Mouse (Mus musculus) right cerebral cortex, postnatal 4 days (tissue): ENCODE results near the gene Ttc21b.
A peak's percentile ranks its signal among the peaks of the same experiment; 100 is the strongest.
"Not testable (repeated sequence)": the region's sequence is repeated elsewhere in the genome, so short reads cannot be mapped to it uniquely, and the experiment has no call there.

ENCODE experiments used
- DNase-seq: peaks from one replicate; pipeline ENCODE4 v3.0.0-alpha.2; 2022

The Ttc21b gene

DNA sequence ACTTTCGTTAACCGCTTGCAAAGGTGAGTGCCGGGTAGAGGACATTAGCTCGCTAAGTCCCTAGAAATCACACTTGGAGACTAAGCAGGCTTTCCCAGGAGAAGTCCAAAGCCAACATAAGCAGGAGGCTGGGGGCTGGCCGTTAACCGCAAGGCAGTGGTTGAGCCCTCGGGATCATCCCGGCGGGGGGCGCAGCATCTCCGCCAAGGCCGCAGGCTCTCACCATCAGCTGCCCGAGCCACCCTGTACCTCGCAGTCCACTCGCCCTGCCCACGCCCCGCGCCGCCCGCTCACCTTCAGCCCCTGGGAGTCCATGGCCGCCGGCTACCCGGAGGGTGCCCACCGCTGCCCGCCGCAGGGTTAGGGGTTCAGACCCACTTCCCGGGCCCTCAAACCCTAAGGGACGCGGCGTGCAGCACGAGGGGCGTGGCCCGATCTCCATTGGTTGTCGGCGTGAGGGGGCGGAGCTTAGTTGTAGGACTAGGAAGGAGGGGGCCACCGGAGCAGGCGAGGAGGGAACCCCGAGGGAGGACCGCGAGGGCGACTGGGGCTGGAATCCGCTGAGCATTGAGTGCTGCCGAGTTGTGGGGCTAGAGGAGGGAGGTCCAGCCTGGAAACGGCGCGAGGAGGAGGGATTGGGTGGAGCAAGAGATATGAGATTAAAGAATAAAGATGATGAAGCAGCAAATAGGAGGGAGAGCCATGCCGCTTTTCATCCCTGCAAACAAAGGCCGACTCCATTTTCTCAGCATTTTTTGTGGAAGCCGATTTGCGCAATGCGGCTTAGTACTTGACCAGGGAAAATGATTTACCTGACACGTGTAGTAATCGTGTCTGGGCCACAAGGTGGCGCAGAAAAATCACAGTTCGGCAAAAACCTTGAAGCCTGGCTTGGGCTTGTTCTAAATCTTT lies at the start of gene Ttc21b:
Gene Ttc21b, minus strand, starts transcription at position 398 of the 912 bp plus-strand sequence.
- peak; percentile 97 for DNase-seq

GRCm38 (mm10) chr2:66272551-66272950 lies 16.1 kb upstream of the Ttc21b start:
- no peak for DNase-seq

- no peak for DNase-seq
These were observed 12.4 kb downstream of the Ttc21b start for GRCm38 (mm10) chr2:66244013-66244412.

GRCm38 (mm10) chr2:66240334-66240733 lies 16.1 kb downstream of the Ttc21b start:
- DNase-seq: no peak

GRCm38 (mm10) chr2:66238886-66239285 lies 17.5 kb downstream of the Ttc21b start:
- no peak for DNase-seq

DNA sequence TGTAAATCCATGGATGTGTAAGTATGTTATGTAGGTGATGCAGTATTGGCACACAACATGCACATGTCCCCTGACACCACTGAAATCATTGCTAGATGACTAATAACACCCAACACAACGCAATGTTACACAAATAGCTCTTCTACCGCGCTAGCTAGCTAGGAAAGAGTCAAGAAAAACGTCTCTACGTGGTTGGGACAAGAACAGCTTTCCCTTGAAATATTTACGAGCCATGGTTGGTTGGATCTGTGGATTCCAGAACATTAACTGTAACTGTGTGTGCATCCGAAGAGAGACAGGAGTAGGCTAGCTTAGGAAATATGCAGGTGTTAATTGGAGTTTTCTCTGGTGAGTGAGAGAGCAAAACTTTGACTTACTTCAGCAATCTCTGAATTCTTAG lies 35.5 kb downstream of the Ttc21b start:
- no peak for DNase-seq

GRCm38 (mm10) chr2:66209875-66210274 lies 46.5 kb downstream of the Ttc21b start:
- no peak for DNase-seq

DNA sequence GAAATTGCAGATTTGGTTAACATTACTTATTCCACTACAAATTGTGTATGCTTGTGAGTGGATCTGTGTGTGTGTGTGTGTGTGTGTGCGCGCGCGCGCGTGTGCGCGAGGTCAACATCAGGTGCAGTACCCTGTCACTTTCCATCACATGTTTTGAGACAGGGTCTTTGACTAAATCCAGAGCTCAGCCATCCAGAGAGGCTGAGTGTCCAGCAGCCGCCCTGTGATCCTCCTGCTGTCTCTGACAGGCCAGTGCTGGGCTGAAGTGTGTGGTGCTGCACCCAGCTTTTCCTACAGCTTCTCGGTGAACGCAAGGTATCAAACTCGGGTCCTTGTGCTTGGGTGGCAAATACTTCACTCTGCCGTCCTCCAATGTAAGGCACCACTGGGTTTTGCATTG lies 47.1 kb downstream of the Ttc21b start:
- no peak for DNase-seq

DNA sequence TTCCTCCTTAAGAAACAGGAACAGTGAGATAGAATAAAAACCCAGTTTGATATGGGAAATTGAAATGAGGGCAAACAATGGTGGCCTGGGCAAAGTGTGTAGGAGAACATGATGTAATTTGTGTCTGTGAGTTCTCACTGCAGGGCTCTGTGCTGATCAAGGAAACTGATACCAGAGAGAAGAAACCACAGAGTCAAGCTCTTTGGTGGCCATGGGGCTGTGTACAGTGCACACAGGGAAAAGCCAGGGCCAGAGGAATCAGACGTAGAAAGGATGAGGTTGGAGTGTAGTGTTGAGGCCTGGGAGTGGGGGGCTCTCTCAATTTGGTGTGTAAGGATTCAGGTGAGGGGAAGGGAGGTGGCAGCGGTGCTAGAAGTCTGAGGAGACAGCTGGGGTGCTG lies 49.6 kb downstream of the Ttc21b start:
- DNase-seq: no peak

- no peak for DNase-seq
These were observed 52.2 kb downstream of the Ttc21b start for GRCm38 (mm10) chr2:66204218-66204617.

GRCm38 (mm10) chr2:66200195-66200594 lies 56.2 kb downstream of the Ttc21b start:
- DNase-seq: no peak

DNA sequence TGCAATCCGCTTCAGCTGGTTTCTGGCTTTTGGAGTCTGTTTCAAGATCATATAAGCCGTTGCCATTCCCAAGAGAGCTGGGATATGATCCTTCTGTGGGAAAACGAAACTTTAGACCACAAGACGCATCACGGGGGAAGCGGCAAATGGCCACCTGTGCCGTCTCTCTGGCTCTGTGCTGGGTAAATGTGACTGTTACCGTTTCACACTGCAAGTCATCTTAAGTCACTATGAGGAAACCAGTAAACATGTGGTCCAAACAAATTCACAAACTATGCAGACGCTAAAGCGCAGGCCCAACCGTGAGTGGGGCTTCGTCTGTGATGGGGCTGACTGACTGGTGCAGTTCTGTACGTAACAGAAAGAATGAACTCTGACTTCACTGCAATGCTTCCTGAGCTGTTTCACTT lies 64.7 kb downstream of the Ttc21b start:
- no peak for DNase-seq

DNA sequence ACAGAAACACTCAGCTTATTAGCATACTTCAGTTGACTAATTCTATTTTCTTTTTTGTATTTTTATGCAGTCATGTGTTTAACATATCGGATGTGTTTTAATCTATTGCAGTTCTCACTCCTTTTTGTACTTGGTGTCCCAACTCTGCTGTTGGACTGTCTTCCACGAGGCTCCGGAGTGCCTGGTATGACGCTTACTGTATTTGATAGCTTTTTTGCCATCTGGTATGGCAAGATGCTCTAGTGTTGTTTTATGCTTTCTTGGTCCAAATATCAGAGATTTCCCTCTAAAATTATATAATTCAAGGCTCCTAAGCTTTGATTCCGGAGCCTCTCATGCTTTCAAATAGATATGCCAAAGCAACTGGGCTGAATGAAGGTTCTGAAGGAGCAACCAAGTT lies 66.3 kb downstream of the Ttc21b start:
- DNase-seq: no peak

GRCm38 (mm10) chr2:66189197-66189596 lies 67.2 kb downstream of the Ttc21b start:
- DNase-seq: not testable (repeated sequence)

GRCm38 (mm10) chr2:66187520-66187919 lies 68.9 kb downstream of the Ttc21b start:
- no peak for DNase-seq

- DNase-seq: peak; percentile 20
These were observed 71.8 kb downstream of the Ttc21b start for GRCm38 (mm10) chr2:66184431-66185164.

GRCm38 (mm10) chr2:66180293-66180692 lies 76.1 kb downstream of the Ttc21b start:
- peak; percentile 67 for DNase-seq

- no peak for DNase-seq
These were observed 76.6 kb downstream of the Ttc21b start for GRCm38 (mm10) chr2:66179782-66180181.

DNA sequence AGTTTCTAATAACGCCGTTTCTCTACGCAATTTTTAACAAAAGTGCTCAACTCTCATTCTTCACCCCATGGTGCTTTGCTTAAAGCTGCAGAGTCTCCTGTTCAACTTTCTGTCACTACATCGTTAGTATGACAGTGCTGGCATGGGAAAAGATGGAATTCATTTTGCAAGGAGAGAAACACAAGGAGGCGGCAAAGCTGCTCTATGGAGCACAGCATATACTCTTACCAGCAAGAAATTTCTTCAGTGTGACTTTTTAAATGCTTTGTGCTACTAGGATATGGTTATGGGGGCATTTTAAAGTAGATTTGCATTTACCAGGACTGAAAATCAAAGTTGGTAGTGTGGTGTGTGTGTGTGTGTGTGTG lies 77.6 kb downstream of the Ttc21b start:
- DNase-seq: no peak

DNA sequence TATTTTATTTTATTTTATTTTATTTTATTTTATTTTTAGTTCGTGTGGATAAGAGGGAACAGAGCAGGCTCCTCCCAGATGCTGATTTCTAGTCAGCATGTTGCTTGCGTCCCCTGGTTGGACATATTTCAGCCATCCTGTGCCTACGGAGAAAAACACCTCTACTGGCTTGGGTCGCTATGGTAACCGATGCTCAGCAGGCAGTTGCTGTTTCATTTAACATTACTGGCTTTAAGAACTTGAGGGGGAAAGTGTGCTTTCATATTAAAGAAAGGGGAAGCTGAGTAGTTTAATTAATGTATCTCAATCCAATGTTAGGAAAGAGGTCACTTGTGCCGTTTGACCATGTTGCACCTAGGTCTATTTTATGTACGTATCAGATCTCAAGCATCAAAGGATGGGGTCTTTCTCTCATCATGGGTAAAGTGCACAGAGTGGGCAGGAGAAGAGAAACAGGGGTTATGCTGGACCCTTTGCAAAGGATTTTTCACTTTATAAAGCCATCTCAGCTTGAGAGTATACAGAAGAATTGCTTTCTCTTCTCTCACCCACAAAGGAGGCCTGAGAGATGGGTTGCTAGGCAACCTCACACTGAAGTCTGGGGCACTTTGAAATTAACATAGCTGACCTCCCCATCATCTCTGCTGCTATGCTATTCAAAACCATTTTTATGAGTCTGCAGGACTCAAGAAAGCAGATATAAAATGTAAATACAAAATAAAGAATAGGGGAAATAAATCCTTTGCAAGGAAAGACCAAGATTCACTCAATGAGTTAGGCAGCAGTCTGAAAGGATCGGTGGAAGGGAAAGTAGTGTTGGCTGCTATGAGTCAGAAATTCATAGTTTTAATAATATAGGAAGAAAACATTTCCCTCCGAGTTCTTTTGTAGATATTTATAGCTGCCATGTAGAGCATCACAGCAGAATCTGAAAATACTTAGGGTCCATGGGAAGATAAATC lies 78.2 kb downstream of the Ttc21b start:
- DNase-seq: no peak

- DNase-seq: no peak
These were observed 79.4 kb downstream of the Ttc21b start for GRCm38 (mm10) chr2:66177017-66177416.

DNA sequence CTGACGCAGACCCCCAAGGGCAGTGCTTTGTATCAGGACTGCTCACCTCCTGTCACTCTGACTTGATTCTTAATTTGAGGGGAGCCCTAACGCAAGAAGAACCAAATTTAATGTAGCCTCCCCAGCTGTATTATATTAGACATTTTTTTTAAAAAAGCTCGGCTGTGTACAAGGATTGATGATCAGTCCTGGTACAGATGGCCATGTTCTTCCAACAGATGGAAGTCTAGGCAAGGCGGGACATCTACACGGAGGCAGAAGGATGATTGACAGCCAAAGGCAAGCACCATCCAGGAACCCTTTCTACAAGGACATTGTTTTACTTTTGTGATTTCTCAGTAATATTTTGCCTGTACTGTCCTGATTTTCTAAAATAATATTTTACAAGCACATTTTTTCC lies 83.3 kb downstream of the Ttc21b start:
- no peak for DNase-seq

GRCm38 (mm10) chr2:66171643-66172042 lies 84.8 kb downstream of the Ttc21b start:
- no peak for DNase-seq
